Mouse (Mus musculus) intestine, postnatal 0 days (tissue): ENCODE data around the gene Cdh15. TPM values are rescaled to one million over a fixed set of nuclear protein-coding genes. Genes with fewer than 3 reads are reported as not detected.
A peak's percentile ranks its signal among the peaks of the same experiment; 100 is the strongest.

Experiments
- ATAC-seq: fragments of 200-750 bp; cut with Nextera tagmentation; 2 replicates; pipeline ENCODE4 v1.8.0; 2017; ENCODE audit warnings: mild to moderate bottlenecking, moderate TSS enrichment, moderate library complexity
- H3K27ac ChIP-seq: fragments of 300-500 bp; sonication (generic); 2 replicates; pipeline ENCODE4 v1.5.1; 2014; ENCODE audit warnings: mild to moderate bottlenecking, low read depth, low read length, moderate library complexity
- H3K27me3 ChIP-seq: fragments of 300-500 bp; sonication (generic); replicated peaks from 2 replicates; pipeline ENCODE4 v1.6.1; 2014; ENCODE audit warnings: low read length, mixed read lengths; ENCODE audit not compliant: control insufficient read depth, insufficient read depth
- H3K36me3 ChIP-seq: fragments of 300-500 bp; sonication (generic); 2 replicates; pipeline ENCODE4 v1.6.1; 2014; ENCODE audit warnings: mild to moderate bottlenecking, moderate library complexity; ENCODE audit not compliant: control insufficient read depth, insufficient read depth
- H3K4me1 ChIP-seq: fragments of 300-500 bp; sonication (generic); replicated peaks from 2 replicates; pipeline ENCODE4 v1.6.1; 2014; ENCODE audit warnings: antibody characterized with exemption, low read length, mixed read lengths; ENCODE audit not compliant: control insufficient read depth, insufficient read depth
- H3K4me2 ChIP-seq: fragments of 300-500 bp; sonication (generic); replicated peaks from 2 replicates; pipeline ENCODE4 v1.6.1; 2014; ENCODE audit warnings: low read depth, mild to moderate bottlenecking, moderate library complexity
- H3K4me3 ChIP-seq: fragments of 300-500 bp; sonication (generic); 2 replicates; pipeline ENCODE4 v1.5.1; 2014; ENCODE audit warnings: low read depth, low read length
- H3K9ac ChIP-seq: fragments of 300-500 bp; sonication (generic); 2 replicates; pipeline ENCODE4 v1.6.1; 2014; ENCODE audit warnings: mild to moderate bottlenecking, low read depth, low read length
- H3K9me3 ChIP-seq: fragments of 300-500 bp; sonication (generic); 2 replicates; pipeline ENCODE4 v1.6.1; 2016; ENCODE audit warnings: mixed run types; ENCODE audit not compliant: control insufficient read depth
- CTCF ChIP-seq: sonication (generic); IDR thresholded peaks from 2 replicates; pipeline ENCODE4 v1.5.1; 2016; ENCODE audit warnings: low read depth, mild to moderate bottlenecking, control low read depth, antibody characterized with exemption, moderate library complexity
- WGBS: fragments of 180-500 bp; shearing (Covaris S2); extraction: QIAGEN DNeasy Blood & Tissue Kit; methylation state at CpG from one replicate; pipeline ENCODE4 v1.1.7; 2014; 5-methylcytosine and 5-hydroxymethylcytosine counted together
- polyA plus RNA-seq: library from polyadenylated mRNA; unstranded; fragments of >200 nt; fragmentation: Nextera tagmentation; extraction: Ambion mirVana; gene quantifications from 2 replicates; pipeline ENCODE4 v1.2.1, GENCODE M21; 2015

Gene Cdh15
- polyA plus RNA-seq, 1 experiment from 2014 or later, result 0.07 TPM

GRCm38 (mm10) chr8:122883671-122884070, 35.9 kb downstream of the Cdh15 start:
- Histone ChIP-seq H3K4me1 (no peaks in the 10 kb centered on the region), H3K9me3 (no peaks in the 10 kb centered on the region), H3K9ac (no peak overlapping the region), H3K27me3 (no peaks in the 10 kb centered on the region), H3K36me3 (peaks cover 67% of the 10 kb centered on the region), H3K27ac (no peak overlapping the region), H3K4me2 (no peak overlapping the region), H3K4me3 (no peak overlapping the region)
- 83% methylated on average over 10 of the region's 10 CpGs for WGBS
- ATAC-seq, result no peak
- no peak for TF ChIP-seq CTCF

- Histone ChIP-seq H3K9ac (no peak overlapping the region), H3K27ac (no peak overlapping the region; the same call in 1 of the 2 replicates), H3K9me3 (no peaks in the 10 kb centered on the region), H3K36me3 (peaks cover 97% of the 10 kb centered on the region), H3K4me3 (no peak overlapping the region), H3K4me2 (no peak overlapping the region), H3K27me3 (no peaks in the 10 kb centered on the region), H3K4me1 (no peaks in the 10 kb centered on the region)
- TF ChIP-seq CTCF, result peak; percentile 42; the same call in 1 of the 2 replicates
- ATAC-seq, result no peak
- 88% methylated on average over 12 of the region's 12 CpGs for WGBS
These were observed 43.7 kb downstream of the Cdh15 start for GRCm38 (mm10) chr8:122891440-122891839.

- no peak for ATAC-seq
- no peak overlapping the region for H3K27ac ChIP-seq
- peaks cover 95% of the 10 kb centered on the region for H3K36me3 ChIP-seq
- no peak overlapping the region for H3K4me3 ChIP-seq
- H3K27me3 ChIP-seq, result no peaks in the 10 kb centered on the region
- no peaks in the 10 kb centered on the region for H3K9me3 ChIP-seq
- H3K4me2 ChIP-seq, result no peak overlapping the region
- H3K4me1 ChIP-seq, result no peaks in the 10 kb centered on the region
- TF ChIP-seq CTCF, result no peak
- WGBS, result 83% methylated on average over 12 of the region's 12 CpGs
- H3K9ac ChIP-seq, result no peak overlapping the region
These were observed 45.7 kb downstream of the Cdh15 start for GRCm38 (mm10) chr8:122893451-122893850.

GRCm38 (mm10) chr8:122896317-122896716, 48.6 kb downstream of the Cdh15 start:
- Histone ChIP-seq H3K36me3 (peaks cover 86% of the 10 kb centered on the region), H3K4me2 (no peak overlapping the region), H3K4me3 (no peak overlapping the region), H3K27ac (no peak overlapping the region), H3K9ac (no peak overlapping the region), H3K9me3 (no peaks in the 10 kb centered on the region), H3K27me3 (no peaks in the 10 kb centered on the region), H3K4me1 (no peaks in the 10 kb centered on the region)
- 94% methylated on average over 11 of the region's 11 CpGs for WGBS
- no peak for ATAC-seq
- TF ChIP-seq CTCF, result no peak

- no peak overlapping the region for H3K4me3 ChIP-seq
- 91% methylated on average over 8 of the region's 8 CpGs for WGBS
- no peaks in the 10 kb centered on the region for H3K27me3 ChIP-seq
- H3K9me3 ChIP-seq, result no peaks in the 10 kb centered on the region
- no peak for ATAC-seq
- no peak overlapping the region for H3K4me2 ChIP-seq
- no peak for TF ChIP-seq CTCF
- H3K27ac ChIP-seq, result no peak overlapping the region
- H3K9ac ChIP-seq, result no peak overlapping the region
- no peaks in the 10 kb centered on the region for H3K4me1 ChIP-seq
- H3K36me3 ChIP-seq, result peaks cover 77% of the 10 kb centered on the region
These were observed 49.4 kb downstream of the Cdh15 start for GRCm38 (mm10) chr8:122897200-122897599.

- Histone ChIP-seq H3K4me3 (no peak overlapping the region), H3K9me3 (no peaks in the 10 kb centered on the region), H3K4me2 (no peak overlapping the region), H3K27ac (peak overlapping the region; percentile 10; the same call in 1 of the 2 replicates), H3K9ac (no peak overlapping the region), H3K27me3 (no peaks in the 10 kb centered on the region), H3K4me1 (no peaks in the 10 kb centered on the region), H3K36me3 (peaks cover 69% of the 10 kb centered on the region)
- 70% methylated on average over 4 of the region's 4 CpGs for WGBS
- no peak for TF ChIP-seq CTCF
- no peak for ATAC-seq
These were observed 50.3 kb downstream of the Cdh15 start for GRCm38 (mm10) chr8:122898018-122898417.

GRCm38 (mm10) chr8:122898473-122898872, 50.7 kb downstream of the Cdh15 start:
- peaks cover 64% of the 10 kb centered on the region for H3K36me3 ChIP-seq
- H3K4me1 ChIP-seq, result no peaks in the 10 kb centered on the region
- no peaks in the 10 kb centered on the region for H3K9me3 ChIP-seq
- H3K9ac ChIP-seq, result no peak overlapping the region
- H3K4me3 ChIP-seq, result no peak overlapping the region
- no peak overlapping the region for H3K4me2 ChIP-seq
- ATAC-seq, result 0 out of 2 replicates have a peak, but pooled peaks have one; percentile 20
- 77% methylated on average over 12 of the region's 12 CpGs for WGBS
- TF ChIP-seq CTCF, result no peak
- no peaks in the 10 kb centered on the region for H3K27me3 ChIP-seq
- peak overlapping the region; percentile 10; the same call in 1 of the 2 replicates for H3K27ac ChIP-seq
